Mouse (Mus musculus) C2C12 (cell line): ENCODE results near the gene Rab40b. TPM values are rescaled to one million over a fixed set of nuclear protein-coding genes. Genes with fewer than 3 reads are reported as not detected.

Experiments
- H3K27me3 ChIP-seq: one replicate; pipeline ENCODE4 v1.6.1; 2011; ENCODE audit not compliant: control insufficient read depth, insufficient read depth, insufficient read length
- H3K36me3 ChIP-seq: one replicate; pipeline ENCODE4 v1.6.1; 2011; ENCODE audit not compliant: control insufficient read depth, insufficient read depth
- H3K4me3 ChIP-seq: one replicate; pipeline ENCODE4 v1.5.1; 2011; ENCODE audit warnings: mild to moderate bottlenecking, control low read depth; ENCODE audit not compliant: poor library complexity, insufficient read depth, severe bottlenecking
- H3K79me2 ChIP-seq: one replicate; pipeline ENCODE4 v1.6.1; 2011; ENCODE audit not compliant: control insufficient read depth, insufficient read depth
- H3K79me3 ChIP-seq: one replicate; pipeline ENCODE4 v1.6.1; 2011; ENCODE audit warnings: low read depth, control low read depth
- H3ac ChIP-seq: one replicate; pipeline ENCODE3; 2011; ENCODE audit warnings: low read depth; ENCODE audit not compliant: control insufficient read depth, insufficient read length
- CEBPB ChIP-seq: IDR thresholded peaks from one replicate; pipeline ENCODE4 v1.6.1; 2011; ENCODE audit warnings: low read depth, mild to moderate bottlenecking, control low read depth, moderate library complexity
- CTCF ChIP-seq: IDR thresholded peaks from one replicate; pipeline ENCODE4 v1.5.1; 2011; ENCODE audit not compliant: control insufficient read depth, insufficient read depth, insufficient read length
- FOSL1 ChIP-seq: IDR thresholded peaks from one replicate; pipeline ENCODE4 v1.8.0; 2011; ENCODE audit warnings: mild to moderate bottlenecking, low read length; ENCODE audit not compliant: poor library complexity, insufficient read depth, severe bottlenecking
- MAX ChIP-seq: IDR thresholded peaks from one replicate; pipeline ENCODE4 v1.6.1; 2011; ENCODE audit warnings: mild to moderate bottlenecking, control low read depth
- MYOD1 ChIP-seq: IDR thresholded peaks from one replicate; pipeline ENCODE4 v1.6.1; 2011; ENCODE audit warnings: low read depth; ENCODE audit not compliant: control insufficient read depth, insufficient read length
- MYOG ChIP-seq: IDR thresholded peaks from one replicate; pipeline ENCODE4 v1.6.1; 2011; ENCODE audit not compliant: control insufficient read depth, insufficient read length; ENCODE audit errors: extremely low read depth
- USF1 ChIP-seq: IDR thresholded peaks from one replicate; pipeline ENCODE4 v1.6.1; 2011; ENCODE audit warnings: low read depth, mild to moderate bottlenecking, control low read depth, moderate library complexity
- polyA plus RNA-seq: library from polyadenylated mRNA; unstranded; fragments of >200 nt; fragmentation: generic; extraction: Trizol; gene quantifications from one replicate; pipeline ENCODE4 v1.2.1, GENCODE M21; 2012; ENCODE audit warnings: missing spikeins

Rab40b gene
- polyA plus RNA-seq, 1 experiment = 0.41 TPM

- no peaks in the 10 kb centered on the region for H3K27me3 ChIP-seq
- TF ChIP-seq FOSL1 (no peak), MYOD1 (no peak), MYOG (no peak), CEBPB (no peak), CTCF (no peak), USF1 (no peak), MAX (no peak)
- no peaks in the 10 kb centered on the region for H3K36me3 ChIP-seq
- peak within 1 kb of the TSS; percentile 67 for H3ac ChIP-seq
- H3K79me2 ChIP-seq = no peaks in the 10 kb centered on the region
- H3K4me3 ChIP-seq = peak within 1 kb of the TSS; percentile 74
- H3K79me3 ChIP-seq = no peaks in the 10 kb centered on the region
These were observed 32.9 kb upstream of the Rab40b start, which contains the start of gene Fn3krp for GRCm38 (mm10) chr11:121420830-121421552. Gene Fn3krp (plus strand): TSS chr11:121421401.

DNA sequence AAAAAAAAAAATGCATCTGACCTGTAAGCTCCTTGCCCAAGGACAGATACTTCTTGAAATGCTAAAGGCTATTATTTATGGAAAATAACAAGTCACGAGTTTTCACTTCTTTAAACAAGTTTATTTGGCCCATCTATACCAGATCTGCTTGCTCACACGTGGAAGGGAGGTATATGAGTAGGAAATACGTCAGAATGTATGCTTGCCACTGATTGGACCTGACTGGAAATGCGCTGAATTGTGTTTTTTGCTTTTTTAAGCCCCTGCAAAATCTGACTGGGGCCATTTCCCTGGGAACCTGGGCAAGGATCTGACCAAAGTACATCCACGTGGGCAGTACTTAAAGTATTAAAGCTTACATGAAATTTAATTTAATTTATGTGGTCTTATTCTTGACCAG is 32.3 kb upstream of the Rab40b start:
- Histone ChIP-seq H3ac (no peak overlapping the region), H3K27me3 (no peaks in the 10 kb centered on the region), H3K4me3 (no peak overlapping the region), H3K79me2 (no peaks in the 10 kb centered on the region), H3K79me3 (no peaks in the 10 kb centered on the region), H3K36me3 (no peaks in the 10 kb centered on the region)
- no peak for TF ChIP-seq MYOD1
- no peak for TF ChIP-seq MAX
- TF ChIP-seq CTCF = no peak
- TF ChIP-seq USF1 = no peak
- TF ChIP-seq CEBPB = no peak
- TF ChIP-seq MYOG = no peak
- TF ChIP-seq FOSL1 = no peak

GRCm38 (mm10) chr11:121418932-121419331 is 30.9 kb upstream of the Rab40b start:
- no peaks in the 10 kb centered on the region for H3K79me3 ChIP-seq
- H3K4me3 ChIP-seq = no peak overlapping the region
- H3K36me3 ChIP-seq = no peaks in the 10 kb centered on the region
- H3K27me3 ChIP-seq = no peaks in the 10 kb centered on the region
- H3K79me2 ChIP-seq = no peaks in the 10 kb centered on the region
- no peak for TF ChIP-seq USF1
- TF ChIP-seq FOSL1 = no peak
- no peak for TF ChIP-seq MYOD1
- no peak for TF ChIP-seq CTCF
- no peak for TF ChIP-seq MYOG
- TF ChIP-seq CEBPB = no peak
- no peak for TF ChIP-seq MAX
- no peak overlapping the region for H3ac ChIP-seq

DNA sequence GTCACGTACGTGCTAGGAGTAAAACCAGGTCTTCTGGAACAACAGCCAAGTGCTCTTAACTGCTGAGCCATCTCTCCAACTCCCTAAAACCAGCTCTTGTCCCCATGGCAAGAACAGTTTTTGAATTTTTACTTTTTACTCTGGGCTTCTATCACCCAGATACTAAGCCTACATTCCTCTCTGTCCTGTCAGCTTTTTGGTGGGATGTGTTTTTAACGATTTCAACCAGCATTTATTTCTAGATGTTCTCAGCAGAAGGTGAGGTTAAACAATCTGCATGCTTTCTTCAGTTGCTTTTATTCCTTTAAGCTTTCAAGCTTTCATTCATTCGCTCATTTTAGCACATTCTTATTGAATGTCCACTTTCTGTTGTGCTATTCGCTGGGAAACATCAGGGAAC is 29.9 kb upstream of the Rab40b start:
- no peak for TF ChIP-seq MYOG
- no peak for TF ChIP-seq CTCF
- TF ChIP-seq MAX = no peak
- TF ChIP-seq MYOD1 = no peak
- no peak for TF ChIP-seq USF1
- TF ChIP-seq CEBPB = no peak
- TF ChIP-seq FOSL1 = no peak

DNA sequence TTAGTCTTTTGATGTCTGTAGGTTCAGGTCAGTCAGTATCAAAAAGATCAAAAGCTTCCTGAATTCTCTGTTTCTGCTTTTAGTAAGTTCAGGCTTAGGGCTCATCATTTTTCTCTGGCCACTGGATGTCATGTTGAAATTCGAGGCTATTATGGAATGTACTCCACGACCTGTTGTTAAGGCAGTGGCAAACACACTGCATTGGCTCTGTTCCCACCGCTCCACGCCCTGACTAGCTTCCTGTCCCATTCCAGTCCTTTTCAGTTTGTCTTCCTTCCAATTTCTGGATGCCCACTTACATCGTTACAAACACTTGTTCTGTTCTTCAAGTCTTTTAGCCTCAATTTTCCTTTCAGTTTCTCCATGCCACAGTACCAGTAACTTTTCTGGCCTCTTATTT is 27.3 kb upstream of the Rab40b start:
- TF ChIP-seq USF1 = no peak
- Histone ChIP-seq H3ac (no peak overlapping the region), H3K4me3 (no peak overlapping the region), H3K79me3 (no peaks in the 10 kb centered on the region), H3K36me3 (no peaks in the 10 kb centered on the region), H3K79me2 (no peaks in the 10 kb centered on the region), H3K27me3 (no peaks in the 10 kb centered on the region)

More for the DNA sequence above, 29.9 kb upstream of the Rab40b start:
- Histone ChIP-seq H3K36me3 (no peaks in the 10 kb centered on the region), H3K79me2 (no peaks in the 10 kb centered on the region), H3ac (no peak overlapping the region), H3K4me3 (no peak overlapping the region), H3K27me3 (no peaks in the 10 kb centered on the region), H3K79me3 (no peaks in the 10 kb centered on the region)

GRCm38 (mm10) chr11:121414762-121415161 is 26.7 kb upstream of the Rab40b start:
- Histone ChIP-seq H3ac (no peak overlapping the region), H3K79me3 (no peaks in the 10 kb centered on the region), H3K27me3 (no peaks in the 10 kb centered on the region), H3K4me3 (no peak overlapping the region), H3K79me2 (no peaks in the 10 kb centered on the region), H3K36me3 (no peaks in the 10 kb centered on the region)
- TF ChIP-seq CEBPB (no peak), MYOG (no peak), FOSL1 (no peak), MYOD1 (no peak), CTCF (no peak), USF1 (no peak), MAX (no peak)
